Mouse (Mus musculus) ES-E14 (cell line): ENCODE measurements around the gene Parm1.

Source experiments
- CHD2 ChIP-seq: IDR thresholded peaks from 2 replicates; pipeline ENCODE4 v1.6.1; 2014; ENCODE audit warnings: mild to moderate bottlenecking, low read depth, low read length, inconsistent platforms
- HCFC1 ChIP-seq: IDR thresholded peaks from 2 replicates; pipeline ENCODE4 v1.6.1; 2012; ENCODE audit warnings: low read length, inconsistent platforms, borderline replicate concordance; ENCODE audit not compliant: insufficient read depth
- MAFK ChIP-seq: IDR thresholded peaks from 2 replicates; pipeline ENCODE4 v1.6.1; 2014; ENCODE audit warnings: mild to moderate bottlenecking, low read depth, low read length, inconsistent platforms; ENCODE audit not compliant: insufficient read depth
- ZC3H11A ChIP-seq: IDR thresholded peaks from 2 replicates; pipeline ENCODE4 v1.6.1; 2012; ENCODE audit warnings: low read depth, mild to moderate bottlenecking, inconsistent platforms, low read length, borderline replicate concordance
- ZNF384 ChIP-seq: IDR thresholded peaks from 2 replicates; pipeline ENCODE4 v1.6.1; 2012; ENCODE audit warnings: low read depth, low read length, inconsistent platforms

DNA sequence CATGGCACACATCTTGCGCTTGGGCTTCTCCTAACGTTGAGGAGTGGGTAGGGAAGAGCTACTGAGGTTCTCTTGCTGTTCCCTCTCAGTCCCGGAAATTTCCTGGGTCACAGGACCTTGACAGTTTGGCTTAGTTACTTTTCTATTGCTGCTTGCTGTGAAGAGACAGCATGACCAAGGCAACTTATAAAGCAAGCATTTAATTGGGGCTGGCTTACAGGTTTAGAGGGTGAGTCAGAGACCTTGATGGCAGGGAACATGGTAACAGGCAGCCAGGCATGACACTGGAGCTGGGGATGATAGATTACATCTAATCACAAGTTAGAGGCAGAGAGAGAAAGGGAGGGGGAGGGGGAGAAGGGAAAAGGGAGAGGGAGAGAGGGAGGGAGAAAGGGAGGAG, 44.0 kb downstream of the Parm1 start:
- TF ChIP-seq ZNF384 (no peak), HCFC1 (no peak), ZC3H11A (no peak), MAFK (no peak), CHD2 (no peak)
